Mouse (Mus musculus) lung, adult 18-20 months (tissue): ENCODE measurements around the gene Mtf1.
A peak's percentile ranks its signal among the peaks of the same experiment; 100 is the strongest.

ENCODE experiments used
- DNase-seq, 2 experiments: peaks; one replicate each; pipeline ENCODE4 v3.0.0; 2022; ENCODE audit warnings: mixed read lengths in 2 of 2

Mtf1 gene

DNA sequence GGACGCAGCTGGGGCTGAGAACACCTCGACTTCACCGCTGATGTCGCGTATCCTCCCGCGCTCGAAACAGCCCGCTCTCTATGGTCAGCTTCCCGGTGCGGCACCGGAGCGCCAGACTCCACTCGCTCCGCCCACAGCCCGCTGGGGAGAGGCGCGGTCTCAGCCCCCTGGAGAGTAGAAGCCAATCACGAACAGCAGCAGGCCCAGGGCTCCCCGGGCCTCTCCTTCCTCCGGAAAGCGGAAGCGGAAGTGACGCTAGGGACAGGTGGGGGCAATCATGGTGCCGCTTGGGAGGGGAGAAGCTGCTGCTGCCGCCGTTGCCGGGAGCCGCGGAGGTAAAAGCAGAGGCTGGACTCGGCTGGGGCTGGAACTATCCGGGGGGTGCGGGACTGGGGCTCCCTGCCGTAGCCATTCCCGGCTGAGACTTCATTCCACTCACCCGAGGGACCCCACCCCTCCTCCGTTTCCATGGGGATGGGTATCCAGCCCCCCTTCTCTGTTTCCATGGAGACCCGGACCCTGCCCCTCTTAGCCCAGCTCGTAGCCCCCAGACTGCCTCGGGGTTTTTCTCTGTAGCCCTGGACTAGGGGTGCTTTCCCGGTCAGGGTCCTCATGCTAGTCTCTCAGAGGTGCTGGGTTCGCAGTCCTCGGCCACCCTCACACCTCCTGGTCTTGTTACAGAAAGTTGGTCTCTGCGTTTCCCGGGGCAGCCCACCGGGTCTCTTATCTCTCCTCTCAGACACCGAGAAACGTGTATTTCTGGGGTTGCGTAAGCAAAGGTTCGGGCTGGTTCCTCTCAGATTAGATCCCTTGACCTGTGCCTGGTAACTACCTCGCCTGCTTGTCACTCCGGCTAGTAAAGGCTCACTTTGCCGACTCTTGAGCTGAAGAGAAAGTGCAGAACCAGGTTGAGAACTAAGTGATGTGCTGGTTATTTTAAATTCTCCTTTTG, 681 bp downstream of the Mtf1 start:
- peak; percentile 97 to 98 for DNase-seq

DNA sequence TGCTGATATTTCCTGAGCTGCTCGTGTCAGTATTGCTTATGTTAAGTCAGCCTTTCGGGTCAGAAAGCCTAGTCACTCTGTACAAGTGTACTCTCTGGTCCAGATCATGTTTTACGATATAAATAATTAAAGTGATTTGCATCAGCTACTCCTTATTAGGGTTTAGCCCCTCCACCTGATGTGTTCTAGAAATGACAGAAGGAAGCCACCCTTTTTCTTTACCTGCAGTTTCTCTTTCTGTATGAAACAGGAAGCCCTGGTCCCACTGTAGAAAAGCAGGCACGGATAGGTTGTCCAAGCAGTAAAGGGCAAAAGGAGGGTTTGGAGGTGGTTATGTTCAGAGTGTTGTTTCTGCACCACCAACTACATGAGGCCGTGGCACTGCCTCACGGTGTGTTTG, 1.5 kb downstream of the Mtf1 start:
- DNase-seq = no peak

DNA sequence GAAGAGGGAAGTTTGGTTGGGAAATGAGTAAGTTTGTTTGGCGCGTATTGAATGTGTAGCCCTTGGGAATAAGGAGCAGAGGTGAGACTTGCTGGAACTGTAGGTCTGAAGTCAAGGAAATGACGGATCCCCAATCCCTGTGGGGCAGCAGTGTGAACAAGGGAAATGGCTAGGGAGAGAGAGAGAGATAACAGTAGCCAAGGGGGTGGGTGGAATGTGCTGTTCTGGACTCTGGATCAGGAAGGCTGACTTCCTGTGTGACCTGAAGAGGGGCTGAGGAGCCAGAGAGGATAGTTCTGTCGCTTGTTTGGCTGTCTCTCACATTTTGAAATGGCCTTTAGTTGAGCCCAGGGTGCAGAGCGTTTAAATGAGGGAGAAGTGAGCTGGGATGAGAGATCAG, 6.6 kb downstream of the Mtf1 start:
- DNase-seq = no peak

DNA sequence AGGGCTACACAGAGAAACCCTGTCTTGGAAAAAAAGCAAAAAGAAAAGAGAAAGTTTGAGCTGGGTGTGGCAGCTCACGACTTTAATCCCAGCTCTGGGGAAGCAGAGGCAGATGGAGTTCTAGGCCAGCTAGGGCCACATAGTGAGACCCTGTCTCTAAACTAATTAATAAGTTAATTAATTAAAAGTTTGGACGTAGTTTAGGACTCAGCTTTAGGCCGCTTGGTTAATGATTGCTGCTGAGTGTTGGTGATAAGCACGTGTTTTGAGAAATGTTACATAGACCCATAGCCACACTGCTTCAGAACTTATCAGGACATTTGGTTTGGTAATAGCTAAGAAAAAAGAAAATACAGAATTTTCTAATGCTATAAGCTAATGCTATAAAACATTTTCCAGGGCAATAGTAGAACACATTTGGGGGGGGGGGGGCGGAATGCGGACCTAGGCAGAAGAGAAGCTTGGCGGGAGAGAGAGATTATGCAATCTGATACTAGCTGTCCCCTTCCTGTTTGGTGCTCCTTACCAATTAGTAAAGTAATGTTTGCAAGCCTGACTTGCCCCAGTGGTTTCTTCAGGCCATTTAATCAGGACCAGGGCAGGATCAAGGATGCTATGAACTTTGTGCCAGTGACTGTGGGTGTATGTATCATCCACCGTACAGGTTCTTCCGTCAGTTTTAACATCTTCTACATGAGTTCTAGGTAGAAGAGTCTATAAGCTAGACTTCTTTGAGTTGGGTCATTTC, 7.4 kb downstream of the Mtf1 start:
- DNase-seq = no peak

DNA sequence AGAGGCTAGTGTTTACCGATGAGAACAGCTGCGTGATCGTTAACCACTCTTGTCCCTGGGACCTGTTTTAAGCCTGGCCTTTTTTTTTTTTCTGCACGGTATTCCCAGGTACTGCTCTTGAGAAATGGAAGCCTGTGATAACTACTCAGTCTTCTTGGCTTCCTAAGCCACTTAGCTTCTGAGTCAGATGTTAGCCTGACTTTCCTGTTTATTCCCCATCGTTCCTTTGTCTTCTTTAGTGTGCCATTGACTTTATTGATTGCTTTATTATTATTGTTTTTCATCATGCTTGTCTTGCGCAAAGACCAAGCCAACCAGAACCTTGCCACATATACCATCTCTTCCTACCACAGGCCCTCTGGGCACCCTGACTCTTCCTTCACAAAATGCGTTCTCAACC, 8.2 kb downstream of the Mtf1 start:
- no peak for DNase-seq

DNA sequence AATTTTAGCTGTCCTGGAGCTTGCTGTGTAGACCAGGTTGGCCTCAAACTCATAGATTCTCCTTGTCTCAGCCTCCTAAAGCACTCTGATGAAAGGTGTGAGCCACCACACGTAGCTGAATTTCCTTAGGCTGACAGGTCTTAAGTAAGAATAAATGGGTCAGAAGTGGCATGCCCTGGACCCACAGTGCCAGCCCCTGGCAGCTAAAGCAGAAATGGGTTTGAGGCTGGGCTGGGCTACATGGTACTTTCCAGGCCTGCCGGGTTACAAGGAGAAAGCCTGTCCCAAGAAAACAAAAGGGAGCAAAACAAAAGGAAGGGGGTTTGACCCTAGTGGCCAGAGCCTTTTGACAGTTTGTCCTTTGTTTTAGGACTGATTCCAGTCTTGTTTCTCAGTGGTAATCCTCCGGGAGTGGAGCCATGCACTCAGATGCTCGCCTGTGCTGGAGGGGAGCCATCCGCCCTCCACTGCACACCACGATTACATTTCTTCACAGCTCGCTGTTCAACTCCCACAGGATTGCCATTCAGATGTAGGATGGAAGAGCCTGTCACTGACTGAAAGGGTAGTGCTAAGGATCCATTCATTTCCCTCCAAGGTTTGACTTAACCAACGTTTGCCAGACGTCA, 9.6 kb downstream of the Mtf1 start:
- no peak for DNase-seq

DNA sequence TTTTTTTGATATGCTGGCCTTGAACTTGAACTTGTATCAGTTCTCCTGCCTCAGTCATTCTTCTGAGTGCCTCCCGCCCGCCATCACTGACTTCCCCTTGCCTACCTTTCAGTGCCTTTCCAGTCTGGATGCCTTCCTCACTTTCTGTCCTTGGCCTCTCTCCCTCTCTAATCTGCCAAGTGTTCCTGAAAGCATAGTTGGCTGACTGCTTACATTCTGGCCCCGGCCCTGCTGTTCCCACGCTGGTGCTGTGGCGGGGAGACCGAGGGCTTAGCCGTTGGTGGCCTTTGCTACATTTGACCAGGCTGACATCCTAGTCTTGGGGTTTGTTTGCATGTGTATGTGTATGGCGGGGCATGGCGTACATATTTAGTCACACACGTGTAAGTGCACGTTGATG, 14.0 kb downstream of the Mtf1 start:
- DNase-seq = no peak

DNA sequence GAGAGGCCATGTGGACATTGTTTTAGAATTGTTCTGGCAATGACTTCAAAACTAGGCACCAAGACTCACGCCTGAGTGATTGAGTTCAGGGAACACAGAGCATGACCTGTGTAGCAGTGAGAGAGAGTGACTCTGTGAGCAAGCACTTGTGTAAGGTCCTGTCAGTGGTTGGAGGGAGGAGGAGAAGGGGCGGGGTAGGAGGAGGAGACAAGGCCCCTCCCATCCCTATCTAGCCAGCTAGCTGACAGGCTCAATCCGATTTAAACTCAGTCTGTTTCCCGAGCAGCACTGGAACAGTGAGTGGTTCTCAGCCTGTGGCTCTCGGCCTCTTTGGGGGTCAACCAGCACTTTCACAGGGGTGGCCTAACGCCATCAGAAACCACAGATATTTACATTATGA, 15.9 kb downstream of the Mtf1 start:
- peak; percentile 52 to 73 for DNase-seq

DNA sequence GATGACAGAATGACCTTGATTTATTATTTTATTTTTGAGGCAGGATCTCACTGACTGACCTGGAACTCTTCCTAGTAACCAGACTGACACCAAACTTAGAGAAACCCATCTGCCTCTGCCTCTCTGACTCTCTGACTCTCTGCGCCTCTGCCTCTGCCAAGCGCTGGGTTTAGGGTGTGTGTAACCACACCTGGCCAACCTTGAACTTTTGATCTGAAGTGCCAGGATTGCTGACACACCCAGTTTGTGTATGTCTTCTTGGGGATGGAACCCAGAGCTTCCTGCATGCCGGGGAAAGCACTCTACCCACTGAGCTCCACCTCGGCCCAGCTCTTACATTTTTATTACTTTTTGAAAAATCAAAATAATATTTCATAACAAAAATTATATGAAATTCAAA, 16.9 kb downstream of the Mtf1 start:
- no peak for DNase-seq

DNA sequence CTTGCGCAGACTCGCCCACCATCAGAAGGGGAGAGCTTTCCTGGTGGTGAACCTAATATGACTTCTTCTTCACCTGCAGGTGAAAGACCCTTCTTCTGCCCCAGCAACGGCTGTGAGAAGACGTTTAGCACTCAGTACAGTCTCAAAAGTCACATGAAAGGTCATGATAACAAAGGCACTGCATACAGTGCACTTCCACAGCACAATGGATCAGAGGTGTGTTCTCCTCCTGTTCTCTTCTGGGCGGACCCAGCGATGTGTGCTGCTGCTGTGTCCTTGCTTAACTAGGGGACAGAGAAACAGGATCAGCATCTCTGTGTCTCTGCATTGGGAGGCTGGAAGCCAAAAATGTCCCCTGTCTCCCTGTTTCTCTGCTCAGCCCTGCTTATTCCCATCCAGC, 23.1 kb downstream of the Mtf1 start:
- DNase-seq = no peak

DNA sequence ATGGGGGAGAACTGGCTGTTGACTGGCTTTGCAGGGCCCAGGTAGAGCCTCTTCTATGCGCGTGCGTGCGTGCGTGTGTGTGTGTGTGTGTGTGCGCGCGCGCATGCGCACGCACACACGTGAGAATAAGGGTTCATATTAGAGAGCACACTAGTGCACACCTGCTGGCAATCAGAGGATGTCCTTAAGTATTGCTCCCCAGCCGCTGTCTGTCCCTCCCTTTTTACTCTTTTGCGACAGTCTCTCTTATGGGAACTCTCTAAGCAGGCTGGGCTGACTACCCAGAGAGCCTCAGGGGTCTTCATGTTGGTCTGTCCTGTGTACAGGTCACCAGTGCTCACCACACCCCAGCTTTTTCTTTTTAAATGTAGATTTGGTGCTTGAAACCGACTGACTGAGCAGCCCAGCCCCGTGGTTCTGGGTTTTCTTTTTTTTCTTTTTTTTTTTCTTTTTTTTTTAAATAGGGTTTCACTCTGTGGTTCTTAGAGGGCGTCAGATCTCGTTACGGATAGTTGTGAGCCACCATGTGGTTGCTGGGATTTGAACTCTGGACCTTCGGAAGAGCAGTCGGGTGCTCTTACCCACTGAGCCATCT, 23.6 kb downstream of the Mtf1 start:
- DNase-seq = no peak

DNA sequence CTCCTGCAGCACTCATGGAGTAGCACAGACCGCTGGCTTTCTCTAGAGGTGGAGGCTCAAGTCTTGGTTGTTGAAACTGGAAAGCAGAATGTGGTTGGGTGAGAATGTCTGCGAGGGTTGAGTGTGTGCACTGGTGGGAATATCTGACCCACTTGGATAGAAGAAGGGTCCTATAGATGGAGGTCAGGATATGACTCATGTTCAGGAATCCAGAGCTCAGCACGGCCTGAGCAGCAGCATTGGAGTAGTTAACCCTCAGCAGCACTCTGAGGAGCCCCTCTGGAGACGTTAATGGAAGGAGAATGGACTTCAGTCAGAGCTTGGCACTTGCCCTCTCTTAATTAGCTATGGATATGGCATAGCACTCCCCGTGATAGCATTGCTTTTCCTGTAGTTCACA, 27.8 kb downstream of the Mtf1 start:
- no peak for DNase-seq

DNA sequence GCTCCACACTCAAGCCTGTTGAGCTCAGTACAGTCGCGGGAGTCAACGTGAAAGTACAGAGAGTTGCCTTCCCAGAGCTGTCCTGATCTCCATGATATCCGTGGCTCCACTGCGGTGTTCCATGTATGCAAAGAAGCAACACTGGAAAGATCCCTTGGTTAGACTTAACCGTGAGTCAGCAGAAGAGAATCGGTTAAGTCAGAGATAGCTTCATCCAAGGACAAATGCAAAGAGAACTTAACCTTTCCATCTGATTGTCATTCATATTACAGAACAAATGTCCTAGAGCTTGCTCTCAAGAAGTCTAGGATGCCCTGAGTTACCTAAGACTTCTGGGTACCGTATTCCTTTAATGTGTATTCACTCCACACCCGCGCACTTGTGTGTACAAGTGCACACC, 30.9 kb downstream of the Mtf1 start:
- DNase-seq = no peak

DNA sequence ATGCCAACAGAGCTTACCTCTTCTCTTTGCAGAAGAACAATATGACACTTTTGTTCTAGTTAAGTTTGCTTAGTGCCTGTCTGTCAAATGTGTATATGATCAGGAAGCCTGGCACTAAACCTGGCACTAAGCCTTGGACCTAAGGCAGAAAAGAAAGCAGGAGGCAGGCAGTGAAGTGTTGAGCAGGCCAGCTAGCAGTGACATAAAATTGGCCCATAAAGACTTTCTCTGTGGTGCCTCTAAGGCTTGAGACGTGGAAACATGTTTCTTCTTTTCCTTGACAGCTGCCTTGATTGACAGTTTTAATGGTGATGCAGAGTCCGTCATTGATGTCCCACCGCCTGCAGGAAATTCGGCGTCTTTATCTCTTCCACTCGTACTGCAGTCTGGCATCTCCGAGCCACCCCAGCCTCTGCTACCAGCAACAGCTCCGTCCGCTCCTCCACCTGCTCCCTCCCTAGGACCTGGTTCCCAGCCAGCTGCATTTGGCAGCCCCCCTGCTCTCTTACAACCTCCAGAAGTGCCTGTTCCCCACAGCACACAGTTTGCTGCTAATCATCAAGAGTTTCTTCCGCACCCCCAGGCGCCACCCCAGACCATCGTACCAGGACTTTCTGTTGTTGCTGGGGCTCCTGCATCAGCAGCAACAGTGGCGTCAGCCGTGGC, 36.3 kb downstream of the Mtf1 start:
- no peak for DNase-seq

DNA sequence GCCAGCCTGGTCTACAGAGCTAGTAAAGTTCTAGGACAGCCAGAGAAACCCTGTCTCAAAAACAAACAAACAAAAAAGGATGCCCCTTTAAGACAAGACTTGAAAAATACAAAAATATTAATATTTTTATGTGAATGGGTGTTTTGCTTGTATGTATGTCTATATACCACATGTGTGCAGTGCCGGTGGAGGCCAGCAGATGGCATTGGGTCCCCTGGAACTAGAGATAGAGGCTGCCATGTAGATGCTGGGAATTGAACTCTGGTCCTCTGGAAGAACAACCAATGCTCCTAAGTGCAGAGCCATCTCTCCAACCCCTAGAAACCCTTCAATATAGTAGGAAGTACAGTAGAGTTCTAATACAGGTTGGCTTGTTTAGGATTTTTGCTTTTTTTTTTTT, 39.1 kb downstream of the Mtf1 start:
- DNase-seq = no peak

DNA sequence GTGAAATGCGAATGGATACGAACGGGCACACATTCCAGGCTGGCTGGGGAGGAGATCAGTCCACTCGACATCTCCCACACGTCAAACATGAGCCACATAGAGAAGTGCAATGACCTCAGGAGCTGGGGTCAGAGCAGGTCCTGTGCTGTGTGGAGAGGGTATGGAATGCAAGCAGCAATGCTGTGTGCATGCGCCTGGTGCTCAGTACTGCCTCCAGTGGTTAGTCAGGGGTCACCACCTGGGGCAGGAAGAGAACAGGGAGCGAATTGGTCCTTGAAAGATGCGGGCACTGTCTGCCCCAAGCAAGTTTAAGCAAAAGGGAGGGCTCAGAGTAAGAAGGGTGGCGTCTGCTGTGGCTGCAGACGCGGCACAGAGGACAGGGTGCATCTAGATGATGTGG, 41.6 kb downstream of the Mtf1 start:
- peak; percentile 15 to 19 for DNase-seq

DNA sequence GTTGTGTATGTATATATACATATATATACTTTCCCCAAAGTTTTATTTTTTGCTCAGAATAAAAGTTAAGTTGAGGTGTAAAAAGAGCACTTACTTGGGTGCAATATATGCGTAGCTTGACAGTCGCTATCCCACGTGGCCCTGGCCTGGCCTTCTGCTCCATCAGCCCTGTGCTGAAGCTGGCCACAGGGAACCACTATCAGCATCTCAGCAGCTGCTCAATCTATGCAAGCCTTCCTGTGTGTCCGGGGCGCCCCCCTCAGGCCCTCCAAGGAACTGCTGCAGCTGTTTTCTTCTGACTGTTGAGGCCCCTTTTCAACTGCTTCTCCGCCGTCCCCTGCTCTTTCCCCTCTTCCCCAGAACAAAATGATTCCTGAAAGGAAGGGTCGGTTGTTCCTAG, 45.7 kb downstream of the Mtf1 start:
- peak; percentile 75 to 78 for DNase-seq

DNA sequence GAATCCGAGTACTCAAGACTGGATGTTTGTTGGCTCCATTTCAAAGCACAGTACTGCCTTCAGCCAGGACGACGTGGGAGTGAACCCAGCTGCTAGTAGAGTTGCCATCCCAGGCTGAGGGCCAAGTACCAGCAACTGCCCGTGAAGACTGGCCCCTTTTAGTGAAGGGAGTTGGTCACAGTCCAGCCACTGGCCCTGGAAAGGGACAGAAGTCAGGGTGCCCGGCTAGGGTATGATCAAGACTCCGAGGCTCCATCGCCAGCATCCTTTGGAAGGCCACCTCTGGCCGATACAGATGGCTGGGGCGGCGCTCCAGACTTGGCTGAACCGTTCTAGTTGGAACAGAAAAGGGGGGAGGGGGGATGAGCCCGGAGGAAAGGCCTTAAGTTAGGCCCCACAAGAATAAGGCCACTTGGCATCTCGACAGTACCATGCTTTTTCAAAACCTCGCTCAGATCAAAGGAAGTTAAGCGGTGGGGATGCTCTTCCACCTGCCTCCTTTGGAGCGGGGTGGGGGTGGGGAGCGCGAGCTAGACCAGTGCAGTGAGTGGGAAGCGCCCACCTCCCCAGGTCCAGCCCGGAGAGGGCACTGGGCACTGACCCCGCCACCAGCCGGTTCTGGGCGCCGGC, 47.8 kb downstream of the Mtf1 start:
- peak; percentile 37 to 47 for DNase-seq

DNA sequence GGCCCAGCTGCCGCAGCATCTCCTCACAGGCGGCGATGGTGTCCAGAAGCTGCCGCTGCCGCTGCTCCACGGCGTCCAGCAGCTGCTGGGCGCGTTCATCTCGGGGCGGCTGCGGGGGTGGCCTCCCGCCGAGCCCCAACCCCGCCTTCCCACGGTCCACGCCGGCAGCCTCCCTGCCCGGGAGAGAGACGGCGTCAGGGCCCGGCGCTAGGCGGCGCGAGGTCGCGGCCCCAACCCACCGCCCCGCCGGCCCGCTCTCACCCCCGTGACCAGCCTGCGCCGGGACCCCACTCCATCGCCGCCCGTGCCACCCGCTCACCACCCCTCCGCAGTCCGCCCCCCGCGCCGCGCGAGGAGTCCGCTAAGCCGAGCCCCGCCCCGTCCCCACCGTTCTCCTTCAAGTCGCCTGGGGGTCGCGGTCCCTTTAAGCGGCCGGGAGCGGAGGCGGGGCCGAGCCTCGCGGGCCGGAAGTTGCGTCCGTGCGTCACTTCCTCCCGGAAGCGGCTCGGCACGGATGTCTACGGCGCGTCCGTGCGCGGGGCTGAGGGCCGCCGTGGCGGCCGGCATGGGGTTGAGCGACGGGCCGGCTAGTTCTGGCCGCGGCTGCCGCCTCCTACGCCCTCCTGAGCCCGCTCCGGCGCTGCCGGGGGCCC, 48.5 kb downstream of the Mtf1 start, which contains the start of gene Yrdc:
Gene Yrdc (plus strand): TSS at position 419 of the 653 bp plus-strand sequence.
- DNase-seq = peak; percentile 93 to 95

DNA sequence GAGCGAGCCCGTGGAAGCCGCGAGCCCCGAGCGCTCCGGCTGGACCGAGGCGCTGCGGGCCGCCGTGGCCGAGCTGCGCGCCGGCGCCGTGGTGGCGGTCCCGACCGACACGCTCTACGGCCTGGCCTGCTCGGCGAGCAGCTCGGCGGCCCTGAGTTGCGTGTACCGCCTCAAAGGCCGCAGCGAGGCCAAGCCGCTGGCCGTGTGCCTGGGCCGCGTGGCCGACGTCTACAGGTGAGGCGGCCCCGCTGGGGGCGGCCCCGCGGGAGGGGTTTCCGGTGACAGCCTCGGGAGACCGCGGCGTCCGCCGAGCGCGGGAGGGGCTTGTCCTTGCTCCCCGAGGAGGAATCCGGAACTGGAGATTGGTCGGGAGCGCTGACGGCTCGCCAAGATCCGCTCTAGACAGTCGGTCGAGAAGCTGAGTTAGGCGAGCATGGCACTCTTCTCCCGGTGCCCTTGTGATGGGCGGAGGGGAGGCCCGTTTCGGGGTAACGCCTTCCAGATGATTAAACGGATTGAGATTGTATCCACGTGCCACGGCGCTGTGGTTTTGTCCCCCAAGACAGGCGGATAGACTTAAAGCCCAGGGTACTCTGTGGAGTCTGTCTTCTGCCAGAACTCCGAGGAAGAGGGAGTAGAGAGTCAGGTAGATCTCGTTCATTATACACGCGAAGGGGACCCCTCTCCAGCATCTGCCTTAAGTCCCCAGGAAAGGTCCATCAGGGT, 49.2 kb downstream of the Mtf1 start, which contains the start of gene 1110065P20Rik:
Gene 1110065P20Rik (minus strand): TSS at position 264 of the 726 bp plus-strand sequence.
- DNase-seq = peak; percentile 86 to 88

DNA sequence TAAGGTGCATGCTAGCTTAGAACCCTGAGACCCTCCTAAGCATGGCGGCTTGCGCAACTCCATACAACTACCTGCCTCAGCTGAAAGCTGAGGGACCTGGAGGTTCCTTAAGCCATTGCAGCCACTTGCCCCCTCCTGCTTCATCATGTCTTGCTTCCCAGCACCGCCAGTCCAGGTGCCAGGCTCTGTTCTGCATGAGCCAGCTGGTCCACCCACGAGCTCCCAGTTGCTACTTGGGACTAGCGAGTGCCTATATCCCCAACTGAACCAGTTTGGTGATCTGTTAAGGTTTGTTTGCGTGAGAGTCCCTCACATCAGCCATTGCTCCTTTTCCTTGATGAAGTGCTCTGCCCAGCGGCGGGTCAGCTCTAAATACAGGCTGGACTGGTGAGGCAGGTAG, 54.4 kb downstream of the Mtf1 start:
- DNase-seq = no peak
